27 mouse cellular contexts compared by ENCODE assay signal in the genomic region with DNA sequence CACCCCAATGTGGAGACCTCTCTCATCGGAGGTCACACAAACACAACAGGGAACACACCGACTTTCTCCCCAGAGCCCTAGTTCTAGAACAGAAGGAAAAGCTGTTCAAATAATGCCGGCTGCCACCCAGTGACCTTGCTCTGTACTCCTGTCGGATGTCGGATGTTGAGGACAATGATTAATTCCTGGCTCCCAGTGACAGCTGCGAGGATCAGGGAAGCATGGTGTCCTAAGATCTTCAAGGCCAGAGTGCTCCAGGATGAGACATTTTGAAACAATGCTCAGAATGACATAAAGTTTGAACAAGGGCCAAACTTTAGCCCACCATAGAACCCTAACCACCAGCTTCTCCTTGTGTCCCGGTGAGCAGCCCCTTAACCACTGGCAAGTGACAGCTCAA. TPM values are rescaled to one million over a fixed set of nuclear protein-coding genes. Genes with fewer than 3 reads are reported as not detected.
A peak's percentile ranks its signal among the peaks of the same experiment; 100 is the strongest.
DNase-seq lines count a peak whose midpoint lies in the region; ATAC-seq and TF ChIP-seq lines count a peak whose summit lies in the region.
"Had no signal": no experiment of that assay in that cellular context is flagged by ENCODE, and none has a peak within 500 bp of the region (broad histone marks: within the 10 kb centered on the region; RNA-seq: fewer than 3 reads in every experiment).

No protein-coding gene starts in this region.

- no peaks in the 10 kb centered on the region for H3K36me3 ChIP-seq in testis, adult 2 months (ENCODE audit: control insufficient read depth, insufficient read depth, low read length)
- H3K36me3 ChIP-seq in forebrain, postnatal 0 days (ENCODE audit: insufficient read depth): no peaks in the 10 kb centered on the region
- H3K36me3 ChIP-seq: liver, embryonic 12.5 days; neural tube, embryonic 12.5 days had no signal

- WGBS in forebrain, postnatal 0 days: 81% methylated on average over 7 of the region's 7 CpGs

- DNase-seq in kidney, adult 11 months: peak; percentile 25
- no peak for DNase-seq in kidney, postnatal 10 days
- no peak for DNase-seq in testis, postnatal 10 days (ENCODE audit: low spot score)
- DNase-seq in embryo, embryonic 10 days (ENCODE audit: low spot score): peak; percentile 44
- DNase-seq in yolk sac, embryonic 10.5 days (ENCODE audit: low spot score): peak; percentile 57
- DNase-seq in urinary bladder, postnatal 4 days (ENCODE audit: low spot score in 2 of 2): no peak
- no peak for DNase-seq in forebrain, postnatal 0 days
- DNase-seq: cerebellum, adult 11 months; cerebellum, postnatal 14 days; kidney, postnatal 36 days; left cerebral cortex, postnatal 4 days; lung, embryonic 14.5 days; lung, postnatal 36 days; thymus, postnatal 4 days had no signal

- ATAC-seq in forebrain, postnatal 0 days: no peak
- ATAC-seq: forebrain, embryonic 14.5 days; intestine, postnatal 0 days; liver, embryonic 12.5 days had no signal

- no peaks in the 10 kb centered on the region for H3K9me3 ChIP-seq in forebrain, postnatal 0 days (ENCODE audit: low read length)
- H3K9me3 ChIP-seq: neural tube, embryonic 12.5 days had no signal

- no peak overlapping the region for H3K9ac ChIP-seq in forebrain, postnatal 0 days
- H3K9ac ChIP-seq: hindbrain, embryonic 14.5 days; liver, embryonic 12.5 days; lung, embryonic 14.5 days; neural tube, embryonic 12.5 days had no signal

- H3K27ac ChIP-seq in testis, adult 2 months (ENCODE audit: control insufficient read depth, insufficient read depth, low read depth, low read length): peak overlapping the region; percentile 37; the same call in 1 of the 2 replicates
- H3K27ac ChIP-seq in forebrain, postnatal 0 days (ENCODE audit: low read depth, low read length): no peak overlapping the region
- H3K27ac ChIP-seq: hindbrain, embryonic 14.5 days; liver, embryonic 12.5 days; neural tube, embryonic 12.5 days had no signal

- H3K4me1 ChIP-seq in testis, adult 2 months (ENCODE audit: control insufficient read depth, insufficient read depth, low read length): peaks cover 2% of the 10 kb centered on the region
- H3K4me1 ChIP-seq in forebrain, postnatal 0 days (ENCODE audit: insufficient read depth): no peaks in the 10 kb centered on the region
- H3K4me1 ChIP-seq: neural tube, embryonic 12.5 days had no signal

- H3K4me3 ChIP-seq in testis, adult 2 months (ENCODE audit: control insufficient read depth, low read depth, low read length): no peak overlapping the region
- H3K4me3 ChIP-seq in forebrain, postnatal 0 days (ENCODE audit: low read depth, low read length): no peak overlapping the region
- H3K4me3 ChIP-seq: liver, embryonic 12.5 days; neural tube, embryonic 12.5 days had no signal

- no peak for TF ChIP-seq POLR2A in testis, adult 2 months (IDR thresholded peaks at IDR 0.05; ENCODE audit: control insufficient read depth, low read depth, low read length)

- H3K27me3 ChIP-seq in testis, adult 2 months (ENCODE audit: control insufficient read depth, insufficient read depth, low read length): no peaks in the 10 kb centered on the region
- no peaks in the 10 kb centered on the region for H3K27me3 ChIP-seq in forebrain, postnatal 0 days (ENCODE audit: insufficient read depth, low read length)
- H3K27me3 ChIP-seq: liver, embryonic 12.5 days; neural tube, embryonic 12.5 days had no signal

- no peak overlapping the region for H3K4me2 ChIP-seq in forebrain, postnatal 0 days (ENCODE audit: low read depth)
- H3K4me2 ChIP-seq: hindbrain, embryonic 14.5 days; liver, embryonic 12.5 days; lung, embryonic 14.5 days; neural tube, embryonic 12.5 days had no signal

- TF ChIP-seq CTCF in testis, adult 2 months (IDR thresholded peaks at IDR 0.05; ENCODE audit: control insufficient read depth, insufficient read depth, insufficient replicate concordance, low read depth, low read length): no peak
- TF ChIP-seq CTCF in forebrain, postnatal 0 days (IDR thresholded peaks at IDR 0.05; ENCODE audit: low read depth): no peak

RNA-seq across cellular contexts. Expression of gene Serpina1f, which starts 8.3 kb away (rescaled TPM):
- 1.1 and 129 TPM in 2 replicates for polyA plus RNA-seq in testis, adult 2 months (2012; rRNA removed)
- not detected in 2 replicates for total RNA-seq in forebrain, postnatal 0 days (2014; rRNA removed)
- polyA plus RNA-seq in forebrain, postnatal 0 days (2015; fragmentation: Nextera tagmentation; extraction: Ambion mirVana): not detected in 2 replicates
- total RNA-seq: gastrocnemius, postnatal 4 days; left cerebral cortex, adult 18-20 months; left cerebral cortex, postnatal 4 days; megakaryocyte-erythroid progenitor cell, adult 5-6 weeks had no signal
- polyA plus RNA-seq: brain, embryonic 14.5 days; embryonic facial prominence, embryonic 11.5 days; forebrain, embryonic 14.5 days; heart, embryonic 16.5 days; hindbrain, embryonic 14.5 days; lung, embryonic 14.5 days; neural tube, embryonic 12.5 days had no signal

RNA-seq across cellular contexts. Expression of gene Serpina16, which starts 11.1 kb away (rescaled TPM):
- polyA plus RNA-seq in testis, adult 2 months (2012; rRNA removed): 0.16 and 84.9 TPM in 2 replicates
- total RNA-seq in forebrain, postnatal 0 days (2014; rRNA removed): not detected in 2 replicates
- not detected in 2 replicates for polyA plus RNA-seq in forebrain, postnatal 0 days (2015; fragmentation: Nextera tagmentation; extraction: Ambion mirVana)
- total RNA-seq: gastrocnemius, postnatal 4 days; left cerebral cortex, adult 18-20 months; left cerebral cortex, postnatal 4 days; megakaryocyte-erythroid progenitor cell, adult 5-6 weeks had no signal
- polyA plus RNA-seq: brain, embryonic 14.5 days; embryonic facial prominence, embryonic 11.5 days; forebrain, embryonic 14.5 days; heart, embryonic 16.5 days; hindbrain, embryonic 14.5 days; intestine, postnatal 0 days; liver, embryonic 12.5 days; lung, embryonic 14.5 days; neural tube, embryonic 12.5 days; small intestine, adult 2 months had no signal

RNA-seq across cellular contexts. Expression of gene Serpina6, which starts 30.0 kb away (rescaled TPM):
- 0.07 TPM in 1 of 2 replicates, not detected in the other for polyA plus RNA-seq in testis, adult 2 months (2012; rRNA removed)
- total RNA-seq in forebrain, postnatal 0 days (2014; rRNA removed): not detected in 2 replicates
- polyA plus RNA-seq in forebrain, postnatal 0 days (2015; fragmentation: Nextera tagmentation; extraction: Ambion mirVana): 0.11 TPM in 1 of 2 replicates, not detected in the other
- total RNA-seq: gastrocnemius, postnatal 4 days; left cerebral cortex, adult 18-20 months; left cerebral cortex, postnatal 4 days; megakaryocyte-erythroid progenitor cell, adult 5-6 weeks had no signal
- polyA plus RNA-seq: forebrain, embryonic 14.5 days; hindbrain, embryonic 14.5 days; intestine, postnatal 0 days; small intestine, adult 2 months had no signal

RNA-seq across cellular contexts. Expression of gene Serpina10, which starts 55.8 kb away (rescaled TPM):
- not detected in 2 replicates for polyA plus RNA-seq in testis, adult 2 months (2012; rRNA removed)
- not detected in 2 replicates for total RNA-seq in forebrain, postnatal 0 days (2014; rRNA removed)
- 0.04 TPM in 1 of 2 replicates, not detected in the other for polyA plus RNA-seq in forebrain, postnatal 0 days (2015; fragmentation: Nextera tagmentation; extraction: Ambion mirVana)
- total RNA-seq: left cerebral cortex, adult 18-20 months; left cerebral cortex, postnatal 4 days; megakaryocyte-erythroid progenitor cell, adult 5-6 weeks had no signal
- polyA plus RNA-seq: brain, embryonic 14.5 days; heart, embryonic 16.5 days; lung, embryonic 14.5 days; small intestine, adult 2 months had no signal

Comparison
In these comparisons a context has a peak if more than half of its experiments do, and no peak if none do; other contexts are left out.
1. DNase-seq: peak in kidney, adult 11 months (single experiment), embryo, embryonic 10 days (single experiment) and yolk sac, embryonic 10.5 days (single experiment); none in kidney, postnatal 10 days (single experiment), testis, postnatal 10 days (single experiment), urinary bladder, postnatal 4 days (0 of 2) and forebrain, postnatal 0 days (single experiment).